Mouse (Mus musculus): Measurements from ENCODE around the gene Mybphl.

The Mybphl gene

GRCm38 (mm10) chr3:108364270-108364995 lies at the start of gene Mybphl:
Gene Mybphl (plus strand): TSS chr3:108364911.
- no peak for DNase-seq

DNA sequence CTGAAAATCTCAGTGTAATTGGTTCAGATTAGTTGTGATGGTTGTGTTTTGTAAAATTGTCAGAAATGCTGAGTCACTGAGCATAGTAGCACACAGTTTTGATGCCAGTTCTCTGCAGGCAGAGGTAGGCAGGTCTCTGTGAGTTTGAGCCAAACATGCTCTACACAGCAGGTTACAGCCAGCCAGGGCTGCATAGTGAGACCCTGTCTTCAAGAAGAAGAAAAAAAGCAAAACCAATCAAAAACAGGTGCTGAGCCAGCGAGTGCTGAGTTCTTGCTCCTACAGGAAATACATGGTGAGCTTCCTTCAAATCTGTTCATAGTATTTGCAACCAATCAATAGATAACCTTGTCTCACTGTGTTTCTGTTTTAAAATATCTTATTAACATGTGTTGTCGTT lies 46.2 kb upstream of the Mybphl start:
- DNase-seq, result no peak

DNA sequence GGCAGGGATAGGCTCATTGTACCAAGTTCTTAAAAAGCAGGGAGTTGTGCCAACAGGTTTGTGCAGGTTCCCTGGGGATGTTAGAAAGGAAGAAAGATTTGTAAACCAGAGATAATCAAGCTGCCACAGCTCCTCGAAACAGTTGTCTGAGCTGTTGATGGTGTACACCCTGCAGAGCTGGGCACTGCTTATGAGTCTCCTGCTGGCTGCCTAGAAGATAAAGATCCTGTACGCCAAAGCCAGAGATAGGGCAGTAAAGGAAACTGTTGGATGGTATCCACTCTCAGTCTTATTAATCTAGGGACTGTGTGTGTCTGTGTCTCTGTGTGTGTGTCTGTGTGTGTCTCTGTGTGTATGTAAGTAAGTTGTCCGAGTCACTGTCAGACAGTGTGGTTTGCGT lies 43.0 kb upstream of the Mybphl start:
- no peak for DNase-seq

- no peak for DNase-seq
Observed at GRCm38 (mm10) chr3:108322136-108322535, 42.6 kb upstream of the Mybphl start.

DNA sequence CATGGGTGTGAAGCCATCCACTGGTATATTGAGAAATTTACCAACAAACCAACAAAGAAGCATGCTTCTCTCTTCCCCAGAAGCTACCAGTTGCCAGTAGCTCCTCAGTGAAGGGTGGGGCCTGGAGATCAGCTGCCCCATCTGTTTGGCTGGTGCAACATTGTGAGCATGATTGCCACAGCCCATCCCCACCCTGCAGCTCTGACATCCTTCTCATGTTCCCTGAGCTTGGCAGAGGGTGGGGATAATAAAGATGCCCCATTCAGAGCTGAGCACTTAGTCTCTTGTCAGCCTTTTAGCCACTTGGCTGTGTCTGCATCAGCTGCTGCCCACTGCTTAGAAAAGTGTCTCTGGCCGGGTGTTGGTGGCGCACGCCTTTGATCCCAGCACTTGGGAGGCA lies 41.7 kb upstream of the Mybphl start:
- no peak for DNase-seq

GRCm38 (mm10) chr3:108324837-108325236 lies 39.9 kb upstream of the Mybphl start:
- DNase-seq, result no peak

DNA sequence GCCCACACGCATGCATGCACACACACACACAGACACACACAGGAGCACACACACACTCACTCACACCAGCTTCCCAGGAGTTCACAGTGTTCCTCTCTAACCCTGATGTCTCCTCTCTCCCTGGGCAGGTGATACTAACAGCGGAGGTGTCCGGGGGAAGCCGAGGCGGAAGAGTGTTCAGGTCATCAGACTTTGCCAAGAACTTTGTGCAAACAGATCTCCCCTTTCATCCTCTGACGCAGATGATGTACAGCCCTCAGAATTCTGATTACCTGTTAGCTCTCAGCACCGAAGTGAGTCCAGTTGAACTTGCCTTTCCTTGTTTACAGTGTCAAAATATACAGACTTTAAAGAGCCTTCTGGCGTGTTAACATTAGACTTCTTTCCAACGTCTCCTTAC lies 39.2 kb upstream of the Mybphl start:
- no peak for DNase-seq

GRCm38 (mm10) chr3:108327275-108327674 lies 37.4 kb upstream of the Mybphl start:
- no peak for DNase-seq

DNA sequence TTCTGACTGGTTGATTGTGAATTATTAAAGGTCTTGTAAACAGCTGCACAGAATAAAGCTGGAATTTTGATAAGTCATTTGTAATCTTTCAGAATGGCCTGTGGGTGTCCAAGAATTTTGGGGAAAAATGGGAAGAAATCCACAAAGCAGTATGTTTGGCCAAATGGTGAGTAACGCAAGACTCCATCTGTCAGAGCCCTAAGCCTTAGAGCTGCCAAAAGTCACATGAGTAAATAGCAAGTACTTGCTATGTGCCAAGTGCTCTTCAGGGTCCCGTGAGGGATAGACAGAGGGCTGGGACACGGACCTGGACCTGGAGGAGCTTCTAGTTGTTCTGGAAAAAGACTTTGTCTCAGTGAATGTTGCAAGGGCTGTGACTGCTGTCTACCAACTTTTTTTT lies 36.8 kb upstream of the Mybphl start:
- DNase-seq, result peak in 1 of 2 experiments; percentile 4

DNA sequence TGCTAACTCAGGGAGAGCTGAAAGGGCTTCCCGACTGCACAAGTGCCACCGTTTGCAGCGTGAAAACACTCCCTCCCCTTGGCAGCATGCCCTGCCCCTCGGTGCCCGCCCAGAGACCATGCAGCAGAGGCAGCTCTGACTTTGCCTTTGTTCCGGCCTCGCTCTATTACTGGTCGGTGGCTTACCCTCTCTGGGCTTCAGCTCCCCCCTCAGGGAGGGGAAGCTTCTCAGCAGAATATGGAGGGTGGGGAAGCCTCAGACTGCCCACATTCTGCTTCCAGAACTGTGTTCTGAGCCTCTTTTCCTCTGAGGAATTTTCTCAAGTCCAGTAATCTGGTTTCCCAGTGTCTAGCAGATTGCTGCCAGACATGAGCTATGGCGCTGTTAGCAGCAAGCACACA lies 36.3 kb upstream of the Mybphl start:
- peak; percentile 41 to 69 for DNase-seq

- no peak for DNase-seq
Observed at GRCm38 (mm10) chr3:108330812-108331211, 33.9 kb upstream of the Mybphl start.

DNA sequence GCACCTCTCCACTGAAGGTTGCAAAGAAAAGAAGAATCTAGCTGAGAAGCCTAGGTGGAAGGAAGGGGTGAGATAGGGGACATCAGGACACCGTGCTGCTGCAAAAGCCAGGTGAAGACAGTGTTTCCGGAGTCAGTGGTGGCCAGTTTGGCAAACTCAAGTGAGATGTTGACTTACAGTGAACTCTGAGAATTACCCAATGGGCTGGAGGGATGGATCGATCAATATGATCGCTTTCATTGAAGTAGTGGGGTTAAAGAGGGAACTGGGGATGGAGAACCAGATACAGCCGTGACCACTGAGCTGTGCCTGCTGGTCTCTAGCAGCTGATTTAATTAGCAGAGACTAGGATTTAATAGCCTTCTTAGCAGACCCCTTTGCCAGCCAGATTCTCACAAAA lies 27.8 kb upstream of the Mybphl start:
- no peak for DNase-seq

GRCm38 (mm10) chr3:108341040-108341439 lies 23.7 kb upstream of the Mybphl start:
- DNase-seq, result no peak

- DNase-seq, result no peak
Observed at GRCm38 (mm10) chr3:108342185-108342584, 22.5 kb upstream of the Mybphl start.

GRCm38 (mm10) chr3:108345855-108346254 lies 18.9 kb upstream of the Mybphl start:
- DNase-seq, result no peak

- DNase-seq, result no peak
Observed at GRCm38 (mm10) chr3:108348376-108348775, 16.3 kb upstream of the Mybphl start.

- no peak for DNase-seq
Observed at GRCm38 (mm10) chr3:108355245-108355644, 9.5 kb upstream of the Mybphl start.

- DNase-seq, result no peak
Observed at GRCm38 (mm10) chr3:108357051-108357450, 7.7 kb upstream of the Mybphl start.

DNA sequence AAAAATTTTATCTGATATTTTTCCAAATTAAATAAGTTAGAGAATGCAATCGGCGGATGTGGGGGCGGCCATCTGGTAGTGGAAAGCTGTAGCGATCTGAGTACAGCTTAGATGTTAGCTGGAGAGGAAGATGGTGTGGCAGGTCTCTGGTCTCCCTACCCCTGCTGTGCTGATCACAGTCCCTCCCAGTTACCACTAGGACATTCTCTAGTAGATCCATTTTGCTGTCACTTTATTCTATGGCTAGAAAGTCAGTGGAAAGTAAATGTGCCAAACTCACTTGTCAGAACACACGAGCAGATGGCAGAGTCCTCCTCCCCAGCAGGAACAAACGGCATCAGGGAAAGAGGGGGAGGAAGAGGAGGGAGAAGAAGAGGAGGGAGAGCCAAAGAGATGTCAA lies 6.3 kb upstream of the Mybphl start:
- DNase-seq, result no peak

GRCm38 (mm10) chr3:108360894-108361293 lies 3.8 kb upstream of the Mybphl start:
- peak in 1 of 2 experiments; percentile 11 for DNase-seq

DNA sequence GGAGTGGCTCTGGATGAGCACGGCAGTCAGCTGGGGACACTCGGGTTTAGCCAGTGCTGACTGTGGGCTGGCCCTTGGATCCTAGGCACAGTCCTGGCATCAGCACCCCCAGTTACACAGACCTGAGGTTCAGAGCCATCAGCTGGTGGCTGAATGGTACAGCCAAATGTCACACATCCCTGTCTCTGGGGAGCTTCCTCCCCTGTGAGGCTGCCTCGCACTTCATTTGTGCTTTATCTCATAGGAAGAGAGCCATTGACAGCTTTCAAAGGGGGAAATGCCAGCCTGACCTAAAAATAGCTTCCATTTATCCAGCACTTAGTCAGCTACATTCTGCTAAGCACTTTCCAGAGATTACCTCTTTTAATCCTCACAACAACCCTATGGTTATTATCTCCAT lies 1.1 kb upstream of the Mybphl start:
- DNase-seq, result no peak

DNA sequence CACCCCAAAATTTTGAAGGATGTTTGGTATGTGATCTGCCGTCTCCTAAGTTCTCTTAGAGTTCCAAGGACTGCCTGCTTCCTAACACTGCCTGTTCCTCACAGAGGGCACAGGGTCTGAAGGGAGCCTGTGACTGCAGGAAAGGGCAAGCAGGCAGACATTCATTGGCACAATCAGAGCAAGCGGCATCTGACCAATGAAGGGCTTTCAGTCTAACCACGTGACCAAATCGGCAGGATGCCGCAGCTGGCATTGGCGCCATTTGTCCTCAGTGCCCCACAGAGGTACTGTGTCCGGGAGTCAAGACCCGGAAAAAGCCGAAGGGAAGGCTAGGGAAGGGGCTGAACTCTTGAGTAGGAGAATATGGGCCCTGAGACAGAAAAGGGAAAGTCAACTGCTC lies 2.5 kb downstream of the Mybphl start:
- no peak for DNase-seq

GRCm38 (mm10) chr3:108367828-108368227 lies 3.1 kb downstream of the Mybphl start:
- no peak for DNase-seq

- DNase-seq, result no peak
Observed at GRCm38 (mm10) chr3:108368721-108369120, 4.0 kb downstream of the Mybphl start.

GRCm38 (mm10) chr3:108372274-108372673 lies 7.6 kb downstream of the Mybphl start:
- DNase-seq, result no peak

All from kidney, postnatal 36 days (tissue).